Mouse (Mus musculus) macrophage (primary cell): Measurements from ENCODE around the gene Amn. TPM values are rescaled to one million over a fixed set of nuclear protein-coding genes. Genes with fewer than 3 reads are reported as not detected.

Experiments
- H3K27ac ChIP-seq: fragments of 350-480 bp; formaldehyde crosslinking; 2 replicates; pipeline ENCODE4 v1.9.0; 2021
- H3K36me3 ChIP-seq: fragments of 350-480 bp; formaldehyde crosslinking; 2 replicates; pipeline ENCODE4 v1.9.0; 2021; ENCODE audit errors: inconsistent target
- H3K4me3 ChIP-seq: fragments of 350-480 bp; formaldehyde crosslinking; 2 replicates; pipeline ENCODE4 v1.9.0; 2021; ENCODE audit errors: inconsistent target
- H3K79me2 ChIP-seq: fragments of 350-480 bp; formaldehyde crosslinking; 2 replicates; pipeline ENCODE4 v1.9.0; 2021; ENCODE audit errors: inconsistent target
- WGBS: methylation state at CpG from one replicate; pipeline ENCODE4 v1.1.7; 2026; ENCODE audit warnings: inconsistent platforms; ENCODE audit not compliant: missing documents; 5-methylcytosine and 5-hydroxymethylcytosine counted together
- polyA plus RNA-seq: library from polyadenylated mRNA; stranded (reverse); fragments of 250-400 nt; gene quantifications from 3 replicates; pipeline ENCODE4 v1.2.4, GENCODE M21; 2018; ENCODE audit warnings: inconsistent platforms

The Amn gene
- polyA plus RNA-seq, 1 experiment from 2014 or later = not detected

DNA sequence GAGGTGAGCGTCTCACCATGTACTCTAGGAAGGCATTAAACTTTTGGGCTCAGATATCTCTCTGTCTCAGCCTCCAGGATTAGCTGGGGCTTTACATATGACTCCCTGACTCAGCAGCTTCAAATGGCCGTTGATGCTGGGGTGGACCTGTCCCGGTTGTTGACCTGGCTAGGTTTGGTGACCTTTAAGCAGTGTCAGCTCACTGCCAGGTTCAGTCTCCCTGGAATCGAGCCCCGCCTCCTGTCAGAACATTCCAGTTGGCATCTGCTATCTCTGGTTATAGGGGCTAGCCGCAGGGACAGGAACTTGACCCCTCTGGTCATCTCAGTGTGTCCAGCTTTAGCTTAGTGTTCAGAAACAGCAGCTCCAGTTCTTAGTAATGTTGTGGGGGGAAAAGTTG is 5.5 kb downstream of the Amn start:
- Histone ChIP-seq H3K36me3 (no peaks in the 10 kb centered on the region), H3K4me3 (no peak overlapping the region), H3K79me2 (no peaks in the 10 kb centered on the region), H3K27ac (no peak overlapping the region)
- 74% methylated on average over 6 of the region's 6 CpGs for WGBS

- H3K79me2 ChIP-seq = no peaks in the 10 kb centered on the region
- no peak overlapping the region for H3K27ac ChIP-seq
- no peak overlapping the region for H3K4me3 ChIP-seq
- 89% methylated on average over 4 of the region's 4 CpGs for WGBS
- no peaks in the 10 kb centered on the region for H3K36me3 ChIP-seq
Observed at GRCm38 (mm10) chr12:111283573-111283972, 12.7 kb downstream of the Amn start.

DNA sequence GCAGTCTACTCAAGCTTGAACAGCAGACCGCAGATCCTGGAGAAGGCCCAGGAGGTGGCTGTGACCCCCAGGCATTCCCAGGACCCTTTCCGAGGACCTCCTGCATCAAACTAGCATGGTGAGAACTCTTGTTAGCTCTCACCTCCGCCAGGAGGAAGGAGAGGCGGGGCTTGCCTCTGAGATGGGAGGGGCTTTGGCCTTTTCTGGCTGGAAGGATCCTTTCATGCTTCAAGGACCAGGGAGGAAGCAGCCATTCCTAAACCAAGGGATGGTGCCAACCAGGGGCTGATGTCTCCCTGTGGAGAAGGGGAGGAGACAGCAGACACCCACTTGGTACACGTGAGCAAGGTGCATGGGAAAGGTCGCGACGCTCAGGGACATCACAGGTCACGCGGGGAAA is 13.6 kb downstream of the Amn start:
- Histone ChIP-seq H3K79me2 (no peaks in the 10 kb centered on the region), H3K27ac (no peak overlapping the region), H3K36me3 (no peaks in the 10 kb centered on the region), H3K4me3 (no peak overlapping the region)
- 47% methylated on average over 10 of the region's 10 CpGs for WGBS

DNA sequence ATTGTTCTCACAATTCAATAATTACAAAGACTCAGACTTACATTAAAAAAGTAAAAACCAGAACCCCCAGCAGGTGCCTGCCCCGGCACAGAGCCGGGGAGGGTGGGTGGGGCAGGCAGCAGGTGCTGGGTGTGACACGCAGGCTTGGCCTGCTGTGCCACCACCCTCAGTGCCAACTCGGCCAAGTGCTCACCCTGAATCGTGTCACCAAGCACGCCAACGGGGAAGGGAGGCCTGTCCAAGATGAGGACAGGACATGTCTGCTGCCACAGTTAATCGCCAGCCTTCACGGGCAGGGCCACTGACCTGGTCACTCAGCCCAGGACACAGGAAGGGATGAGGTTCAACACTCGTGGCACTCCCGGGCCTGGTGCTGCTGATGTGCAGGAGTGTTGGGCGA is 22.1 kb downstream of the Amn start:
- WGBS = 91% methylated on average over 12 of the region's 12 CpGs
- no peaks in the 10 kb centered on the region for H3K79me2 ChIP-seq
- no peak overlapping the region for H3K4me3 ChIP-seq
- no peak overlapping the region for H3K27ac ChIP-seq
- peaks cover 43% of the 10 kb centered on the region; the same call in 1 of the 2 replicates for H3K36me3 ChIP-seq

- 91% methylated on average over 22 of the region's 27 CpGs for WGBS
- Histone ChIP-seq H3K27ac (no peak overlapping the region), H3K36me3 (peaks cover 76% of the 10 kb centered on the region), H3K79me2 (no peaks in the 10 kb centered on the region), H3K4me3 (no peak overlapping the region)
Observed at GRCm38 (mm10) chr12:111301322-111302017, 30.6 kb downstream of the Amn start.

GRCm38 (mm10) chr12:111302018-111302345 is 31.1 kb downstream of the Amn start:
- no peak overlapping the region for H3K4me3 ChIP-seq
- no peak overlapping the region for H3K27ac ChIP-seq
- no peaks in the 10 kb centered on the region for H3K79me2 ChIP-seq
- 51% methylated on average over 14 of the region's 14 CpGs for WGBS
- peaks cover 76% of the 10 kb centered on the region for H3K36me3 ChIP-seq

GRCm38 (mm10) chr12:111303702-111304337 is 32.9 kb downstream of the Amn start:
- WGBS = 97% methylated on average over 8 of the region's 8 CpGs
- no peak overlapping the region for H3K27ac ChIP-seq
- H3K36me3 ChIP-seq = peaks cover 72% of the 10 kb centered on the region
- H3K79me2 ChIP-seq = no peaks in the 10 kb centered on the region
- no peak overlapping the region for H3K4me3 ChIP-seq

DNA sequence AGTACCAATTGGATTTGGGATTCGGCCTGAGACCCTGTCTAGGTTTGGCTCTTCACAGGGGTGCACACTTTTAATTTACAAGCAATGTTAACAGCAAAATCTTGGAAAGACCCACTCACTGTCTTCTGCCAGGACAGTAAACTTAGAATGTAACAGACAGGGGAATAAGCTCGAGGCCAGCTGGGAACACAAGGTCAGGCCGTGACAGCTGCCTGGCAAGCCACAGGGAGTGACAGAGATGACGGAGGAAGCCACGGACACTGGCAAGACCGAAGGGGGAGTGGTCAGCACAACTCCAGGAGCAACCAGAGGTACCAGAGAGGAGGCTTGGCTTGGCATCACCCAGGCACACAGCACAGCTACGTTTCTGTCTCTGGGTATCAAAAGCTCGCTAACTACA is 35.9 kb downstream of the Amn start:
- no peak overlapping the region for H3K27ac ChIP-seq
- H3K36me3 ChIP-seq = peaks cover 69% of the 10 kb centered on the region
- H3K4me3 ChIP-seq = no peak overlapping the region
- H3K79me2 ChIP-seq = no peaks in the 10 kb centered on the region
- 88% methylated on average over 8 of the region's 8 CpGs for WGBS

- peaks cover 84% of the 10 kb centered on the region for H3K36me3 ChIP-seq
- H3K79me2 ChIP-seq = no peaks in the 10 kb centered on the region
- H3K27ac ChIP-seq = no peak overlapping the region
- 16% methylated on average over 12 of the region's 12 CpGs for WGBS
- H3K4me3 ChIP-seq = no peak overlapping the region
Observed at GRCm38 (mm10) chr12:111309256-111309655, 38.4 kb downstream of the Amn start.

- H3K36me3 ChIP-seq = peaks cover 84% of the 10 kb centered on the region
- WGBS = 79% methylated on average over 13 of the region's 14 CpGs
- no peaks in the 10 kb centered on the region for H3K79me2 ChIP-seq
- H3K4me3 ChIP-seq = no peak overlapping the region
- no peak overlapping the region for H3K27ac ChIP-seq
Observed at GRCm38 (mm10) chr12:111309931-111310330, 39.0 kb downstream of the Amn start.

DNA sequence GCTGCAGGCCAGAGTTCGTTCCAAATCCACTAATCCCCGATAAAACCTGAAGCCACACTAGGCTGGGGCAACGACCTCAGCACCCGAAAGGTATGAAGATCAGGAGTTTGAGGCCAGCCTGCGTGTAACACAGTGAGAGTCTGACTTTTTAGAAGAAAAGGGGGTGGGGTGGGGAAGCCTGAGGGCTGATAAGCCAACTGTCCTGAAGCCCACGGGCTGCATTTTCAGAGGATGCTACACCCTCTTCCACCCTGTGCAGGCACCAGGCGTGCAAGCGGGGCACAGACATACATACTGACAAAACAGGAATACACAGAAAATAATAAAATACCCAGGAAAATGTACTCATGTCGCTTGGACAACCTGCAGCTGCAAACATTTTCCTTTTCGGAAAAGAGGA is 40.9 kb downstream of the Amn start:
- H3K79me2 ChIP-seq = no peaks in the 10 kb centered on the region
- H3K36me3 ChIP-seq = peaks cover 83% of the 10 kb centered on the region
- 94% methylated on average over 10 of the region's 10 CpGs for WGBS
- no peak overlapping the region for H3K27ac ChIP-seq
- H3K4me3 ChIP-seq = no peak overlapping the region

DNA sequence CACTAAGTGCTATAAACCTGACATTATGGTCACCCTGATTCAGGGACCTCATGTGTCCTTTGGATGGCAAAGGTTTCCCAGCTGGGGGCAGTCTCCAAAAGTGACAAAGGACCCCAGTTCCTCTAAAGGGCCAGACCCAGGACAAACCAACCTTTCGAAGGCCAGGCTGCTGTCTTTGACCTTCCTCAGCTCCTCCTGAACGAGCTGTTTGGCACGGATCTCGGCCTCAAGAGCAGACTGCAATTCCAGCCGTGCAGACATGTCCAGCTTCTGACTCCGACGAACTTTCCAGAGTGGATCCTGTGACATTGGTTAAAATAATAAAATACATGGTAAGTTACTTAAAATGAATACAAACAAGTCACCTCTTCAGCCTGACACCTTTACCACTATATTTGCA is 43.4 kb downstream of the Amn start:
- peaks cover 92% of the 10 kb centered on the region for H3K36me3 ChIP-seq
- 98% methylated on average over 7 of the region's 7 CpGs for WGBS
- no peaks in the 10 kb centered on the region for H3K79me2 ChIP-seq
- no peak overlapping the region for H3K27ac ChIP-seq
- no peak overlapping the region for H3K4me3 ChIP-seq

DNA sequence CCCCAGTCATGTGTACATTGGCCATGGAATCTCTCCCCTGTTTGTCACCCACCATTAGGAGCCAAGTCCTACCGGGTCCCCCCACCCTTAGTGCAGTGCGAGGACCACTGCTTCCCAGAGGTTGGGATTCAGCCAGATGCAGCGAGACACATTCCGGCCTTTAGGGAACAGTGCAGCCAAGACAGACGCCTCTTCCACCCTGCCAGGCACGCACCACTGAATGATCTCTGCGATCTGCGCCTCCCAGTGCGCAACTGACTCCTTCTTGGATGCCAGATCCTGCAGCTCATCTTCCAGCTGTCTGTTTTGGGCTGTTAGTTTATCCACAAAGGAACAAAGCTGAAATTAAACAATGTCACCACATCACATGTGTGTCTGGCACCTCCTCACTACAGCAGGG is 46.8 kb downstream of the Amn start:
- Histone ChIP-seq H3K79me2 (no peaks in the 10 kb centered on the region), H3K36me3 (peaks cover 98% of the 10 kb centered on the region), H3K27ac (no peak overlapping the region), H3K4me3 (no peak overlapping the region)
- 99% methylated on average over 9 of the region's 9 CpGs for whole genome bisulfite sequencing

GRCm38 (mm10) chr12:111320549-111320948 is 49.7 kb downstream of the Amn start:
- no peak overlapping the region for H3K27ac ChIP-seq
- 95% methylated on average over 12 of the region's 12 CpGs for WGBS
- H3K79me2 ChIP-seq = no peaks in the 10 kb centered on the region
- peaks cover 98% of the 10 kb centered on the region for H3K36me3 ChIP-seq
- no peak overlapping the region for H3K4me3 ChIP-seq

DNA sequence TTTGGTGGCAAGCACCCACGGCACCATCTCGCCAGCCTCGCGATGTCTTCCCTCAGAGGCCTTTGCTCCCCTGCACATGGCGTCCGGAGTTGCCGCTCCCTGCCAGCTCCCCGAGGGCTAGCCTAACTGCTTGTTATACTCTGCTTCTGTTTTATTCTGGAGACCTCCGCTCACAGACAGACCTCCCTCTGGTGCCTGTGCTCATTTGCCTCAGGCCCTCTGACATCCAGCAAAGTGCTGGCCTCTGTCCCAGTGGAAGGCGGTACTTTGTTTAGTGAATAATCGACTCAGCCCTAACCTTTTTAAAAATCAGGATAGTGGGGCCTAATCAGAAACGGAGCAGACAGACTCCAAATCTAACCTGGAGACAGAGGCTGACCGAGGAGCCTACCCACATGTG is 50.9 kb downstream of the Amn start:
- Histone ChIP-seq H3K36me3 (peaks cover 98% of the 10 kb centered on the region), H3K4me3 (no peak overlapping the region), H3K79me2 (no peaks in the 10 kb centered on the region), H3K27ac (no peak overlapping the region)
- 97% methylated on average over 13 of the region's 13 CpGs for WGBS

DNA sequence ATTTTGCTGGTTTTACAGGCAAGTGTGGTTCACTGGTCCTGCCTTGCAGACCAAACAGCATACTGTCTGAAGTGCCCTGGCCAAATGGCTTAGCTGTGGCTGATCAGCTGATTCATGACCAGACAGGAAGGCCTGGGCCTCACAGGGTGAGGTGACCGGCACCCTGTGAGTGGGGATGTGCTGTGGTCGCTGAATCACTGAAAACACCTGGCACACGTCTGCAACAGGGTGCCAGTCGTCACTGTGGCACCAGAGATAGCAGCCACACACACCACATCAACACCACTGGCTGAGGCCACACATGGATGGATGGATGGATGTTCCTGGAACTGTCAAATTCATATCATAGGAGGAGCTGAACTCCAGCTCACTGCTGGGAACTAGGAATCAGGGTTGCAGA is 52.5 kb downstream of the Amn start:
- H3K27ac ChIP-seq = no peak overlapping the region
- H3K36me3 ChIP-seq = peaks cover 98% of the 10 kb centered on the region
- H3K4me3 ChIP-seq = no peak overlapping the region
- H3K79me2 ChIP-seq = no peaks in the 10 kb centered on the region
- WGBS = 48% methylated on average over 4 of the region's 4 CpGs
